Mouse (Mus musculus) testis, adult 2 months (tissue): ENCODE data around the gene Ndufs5.

Source experiments
- CTCF ChIP-seq: fragments of 200-500 bp; IDR thresholded peaks from 2 replicates; pipeline ENCODE4 v1.5.1; 2012; ENCODE audit warnings: low read depth, mild to moderate bottlenecking, inconsistent platforms, low read length, moderate library complexity; ENCODE audit not compliant: control insufficient read depth, insufficient read depth, insufficient replicate concordance
- POLR2A ChIP-seq: fragments of 200-500 bp; IDR thresholded peaks from 2 replicates; pipeline ENCODE4 v1.6.1; 2012; ENCODE audit warnings: low read depth, mild to moderate bottlenecking, inconsistent platforms, low read length, moderate library complexity; ENCODE audit not compliant: control insufficient read depth

- TF ChIP-seq CTCF (no peak), POLR2A (no peak)
Observed at GRCm38 (mm10) chr4:123664021-123664950, 53.7 kb downstream of the Ndufs5 start.
